Mouse (Mus musculus): Measurements from ENCODE around the gene Cblb.
A peak's percentile ranks its signal among the peaks of the same experiment; 100 is the strongest.

Cblb gene

GRCm38 (mm10) chr16:52038821-52039220 is 7.8 kb downstream of the Cblb start:
- peak; percentile 77 for DNase-seq (ENCODE audit: low spot score)

GRCm38 (mm10) chr16:52040937-52041336 is 9.9 kb downstream of the Cblb start:
- DNase-seq (ENCODE audit: low spot score): no peak

- no peak for DNase-seq (ENCODE audit: low spot score)
Observed at GRCm38 (mm10) chr16:52042667-52043379, 11.8 kb downstream of the Cblb start.

- peak; percentile 52 for DNase-seq (ENCODE audit: low spot score)
Observed at GRCm38 (mm10) chr16:52043380-52044117, 12.5 kb downstream of the Cblb start.

- no peak for DNase-seq (ENCODE audit: low spot score)
Observed at GRCm38 (mm10) chr16:52044518-52044917, 13.5 kb downstream of the Cblb start.

- no peak for DNase-seq (ENCODE audit: low spot score)
Observed at GRCm38 (mm10) chr16:52044985-52045384, 14.0 kb downstream of the Cblb start.

- no peak for DNase-seq (ENCODE audit: low spot score)
Observed at GRCm38 (mm10) chr16:52046464-52046863, 15.4 kb downstream of the Cblb start.

- no peak for DNase-seq (ENCODE audit: low spot score)
Observed at GRCm38 (mm10) chr16:52051106-52051505, 20.1 kb downstream of the Cblb start.

- no peak for DNase-seq (ENCODE audit: low spot score)
Observed at GRCm38 (mm10) chr16:52052734-52053133, 21.7 kb downstream of the Cblb start.

GRCm38 (mm10) chr16:52055236-52055635 is 24.2 kb downstream of the Cblb start:
- no peak for DNase-seq (ENCODE audit: low spot score)

- no peak for DNase-seq (ENCODE audit: low spot score)
Observed at GRCm38 (mm10) chr16:52056164-52056563, 25.1 kb downstream of the Cblb start.

GRCm38 (mm10) chr16:52057335-52057734 is 26.3 kb downstream of the Cblb start:
- no peak for DNase-seq (ENCODE audit: low spot score)

GRCm38 (mm10) chr16:52059535-52059934 is 28.5 kb downstream of the Cblb start:
- DNase-seq (ENCODE audit: low spot score): no peak

- DNase-seq (ENCODE audit: low spot score): no peak
Observed at GRCm38 (mm10) chr16:52060100-52060719, 29.2 kb downstream of the Cblb start.

GRCm38 (mm10) chr16:52061015-52061481 is 30.0 kb downstream of the Cblb start:
- peak; percentile 66 for DNase-seq (ENCODE audit: low spot score)

GRCm38 (mm10) chr16:52064309-52065105 is 33.5 kb downstream of the Cblb start:
- no peak for DNase-seq (ENCODE audit: low spot score)

- DNase-seq (ENCODE audit: low spot score): no peak
Observed at GRCm38 (mm10) chr16:52067632-52068516, 36.8 kb downstream of the Cblb start.

GRCm38 (mm10) chr16:52068517-52068874 is 37.5 kb downstream of the Cblb start:
- no peak for DNase-seq (ENCODE audit: low spot score)

GRCm38 (mm10) chr16:52069648-52070047 is 38.6 kb downstream of the Cblb start:
- DNase-seq (ENCODE audit: low spot score): no peak

- no peak for DNase-seq (ENCODE audit: low spot score)
Observed at GRCm38 (mm10) chr16:52070128-52070527, 39.1 kb downstream of the Cblb start.

- DNase-seq (ENCODE audit: low spot score): no peak
Observed at GRCm38 (mm10) chr16:52071290-52071689, 40.3 kb downstream of the Cblb start.
